Mouse (Mus musculus): ENCODE results near the gene Ggt6. TPM values are rescaled to one million over a fixed set of nuclear protein-coding genes. Genes with fewer than 3 reads are reported as not detected.

Ggt6 gene
- total RNA-seq, 2 experiments from 2014 or later = 0.80 to 3.4 TPM

DNA sequence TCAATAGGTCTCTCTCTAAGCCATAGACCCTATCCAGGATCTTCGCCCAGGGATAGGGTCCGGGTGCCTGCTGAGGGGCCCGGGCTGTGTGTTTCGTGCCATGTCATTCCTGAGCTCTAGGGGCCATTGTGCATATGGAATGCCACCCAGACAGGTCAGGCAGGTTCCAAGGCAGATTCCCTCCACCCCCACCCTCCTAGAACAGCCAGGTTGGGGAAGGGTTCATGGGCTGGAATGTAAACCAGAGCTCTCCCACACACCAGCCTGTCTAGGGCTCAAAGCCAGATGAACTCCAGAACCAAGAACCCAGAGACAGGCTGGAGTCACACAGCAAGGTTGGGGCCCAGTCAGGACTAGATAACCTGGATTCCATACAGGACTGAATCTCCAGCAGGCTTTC, 38.2 kb downstream of the Ggt6 start:
- no peak for DNase-seq (ENCODE audit: low spot score in 2 of 2)

DNA sequence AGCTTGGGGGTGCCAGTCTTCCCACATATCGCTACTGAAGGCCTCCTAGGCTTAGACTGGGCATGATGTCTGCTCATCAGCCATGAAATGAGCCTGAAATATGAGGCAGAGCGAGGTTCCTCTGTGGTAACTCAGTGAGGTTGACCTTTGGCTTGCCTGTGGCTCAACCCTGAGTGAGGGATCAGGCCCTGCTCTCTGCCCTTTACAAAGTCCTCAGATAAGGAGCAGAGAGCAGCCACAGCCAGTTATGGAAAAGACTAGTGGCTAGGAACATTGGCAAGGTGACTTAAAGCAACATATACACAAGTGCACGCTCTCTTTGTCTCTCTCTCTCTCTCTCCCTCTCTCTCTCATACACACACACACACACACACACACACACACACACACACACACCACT, 39.6 kb downstream of the Ggt6 start:
- DNase-seq (ENCODE audit: low spot score in 2 of 2) = no peak

DNA sequence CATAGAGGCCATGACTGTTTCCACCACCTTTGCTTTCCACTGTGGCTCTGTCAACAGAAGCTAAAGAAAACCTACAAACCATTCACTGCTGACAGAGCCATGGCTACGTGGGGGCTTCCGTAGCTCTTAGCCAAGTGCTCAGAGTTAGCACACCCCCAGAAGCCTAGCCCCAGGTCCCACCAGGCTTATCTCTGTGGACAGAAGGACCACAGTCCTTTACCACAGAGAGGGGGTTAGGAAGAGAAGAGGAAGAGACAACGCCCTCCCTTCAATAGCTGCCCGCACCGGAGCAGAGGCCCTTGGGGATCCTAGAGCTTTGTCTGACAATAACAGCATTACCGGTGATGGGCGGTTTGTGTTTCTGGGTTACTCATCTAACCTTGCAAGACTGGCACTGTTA, 40.1 kb downstream of the Ggt6 start:
- no peak for DNase-seq (ENCODE audit: low spot score in 2 of 2)

DNA sequence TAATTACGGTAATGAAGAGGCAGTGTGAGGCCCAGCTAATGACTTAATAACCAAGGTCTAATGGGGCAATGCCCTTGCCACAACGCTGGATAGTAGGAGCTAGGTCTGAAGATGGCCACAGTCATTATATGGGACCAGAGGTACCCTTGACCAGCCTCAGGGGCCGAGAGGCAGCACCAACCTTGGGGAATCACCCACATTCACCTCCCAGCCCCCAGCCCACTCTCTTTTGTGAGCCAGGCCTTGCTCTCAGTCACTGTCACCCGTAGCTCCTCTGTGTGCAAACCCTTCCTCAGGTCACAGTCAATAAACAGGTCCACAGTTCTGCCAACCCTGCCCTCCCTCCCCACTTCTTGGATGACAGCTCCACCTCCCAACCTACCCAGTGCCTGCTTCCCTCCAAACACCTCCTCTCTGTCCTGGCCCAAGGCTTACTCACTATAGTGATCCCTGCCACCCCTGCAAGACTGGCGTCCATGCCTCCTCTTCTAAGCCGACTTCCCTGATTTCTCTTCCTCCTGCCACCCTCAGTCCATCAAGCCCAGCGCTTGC, 40.8 kb downstream of the Ggt6 start:
- no peak for DNase-seq (ENCODE audit: low spot score in 2 of 2)

DNA sequence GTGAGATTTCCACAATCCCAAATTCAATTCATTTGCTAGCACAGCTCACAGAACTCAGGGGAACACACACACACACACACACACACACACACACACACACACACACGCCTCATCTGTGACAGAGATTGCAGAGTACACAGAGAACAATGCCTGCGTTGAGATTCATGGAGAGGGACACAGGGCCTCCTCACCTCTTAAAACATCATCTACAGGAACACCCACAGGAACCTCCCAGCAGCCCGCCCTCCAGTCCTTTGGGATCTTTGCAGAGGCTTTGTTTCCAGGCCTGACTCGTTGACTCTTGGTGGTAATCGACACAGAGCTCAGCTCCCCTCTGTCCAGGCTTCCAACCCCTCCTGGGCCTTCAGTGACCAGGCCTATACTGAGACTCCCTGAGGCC, 41.9 kb downstream of the Ggt6 start:
- DNase-seq (ENCODE audit: low spot score in 2 of 2) = no peak

DNA sequence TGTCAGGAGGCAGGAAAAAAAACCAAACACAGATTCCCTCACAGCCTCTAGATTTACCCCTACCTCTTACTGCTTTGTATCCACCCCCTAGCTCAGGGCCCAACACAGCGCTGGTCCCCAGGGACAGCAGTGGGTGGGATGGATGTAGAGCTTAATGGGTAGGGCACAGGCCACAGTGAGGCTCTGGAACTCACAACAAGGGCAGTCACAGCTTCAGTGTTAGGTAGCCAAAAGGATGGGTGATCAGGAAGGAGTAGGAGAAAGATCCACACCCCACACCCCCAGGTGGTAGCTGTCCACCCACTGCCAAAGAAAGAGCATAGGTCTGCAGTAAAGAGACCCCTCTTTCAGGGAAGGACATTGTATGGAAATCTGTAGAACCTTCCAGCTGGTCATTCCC, 42.3 kb downstream of the Ggt6 start:
- DNase-seq (ENCODE audit: low spot score in 2 of 2) = no peak

DNA sequence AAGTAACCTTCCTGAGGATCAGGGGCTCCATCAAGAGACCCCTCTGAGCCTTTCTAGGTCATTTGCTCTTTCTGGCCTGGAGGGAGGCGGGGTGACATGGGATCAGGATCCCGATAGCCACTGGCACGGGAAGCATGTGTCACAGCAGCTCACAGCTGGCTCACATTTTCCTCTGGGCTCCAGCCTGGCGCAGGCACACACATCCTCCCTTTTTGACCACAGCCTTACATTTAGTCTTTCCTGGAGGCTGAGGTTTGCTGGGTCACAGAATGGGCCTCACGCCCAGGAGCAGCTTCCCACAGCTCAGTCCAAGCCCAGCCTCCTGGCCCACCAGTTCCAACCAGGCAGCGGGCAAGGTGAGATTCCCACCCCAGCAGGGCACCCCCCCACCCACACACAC, 42.9 kb downstream of the Ggt6 start:
- no peak for DNase-seq (ENCODE audit: low spot score in 2 of 2)

DNA sequence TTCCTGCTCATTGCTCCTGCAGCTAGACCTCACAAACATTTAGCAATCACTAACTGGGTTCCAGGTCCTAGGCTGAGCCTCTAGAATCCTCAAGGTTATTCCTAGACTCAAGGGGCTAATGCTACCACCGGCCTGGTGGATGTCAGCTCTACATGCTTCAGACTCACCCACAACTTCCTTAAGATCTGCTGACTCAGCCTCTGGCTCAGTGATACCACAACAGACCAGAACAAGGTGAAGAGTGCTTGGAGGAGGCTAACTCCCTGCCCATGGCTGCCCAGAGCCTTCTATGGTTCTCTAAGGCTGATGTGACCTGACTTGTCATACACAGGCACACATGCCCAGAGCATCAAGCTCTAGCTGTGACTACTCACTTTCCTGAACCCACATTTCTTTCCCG, 44.2 kb downstream of the Ggt6 start:
- DNase-seq (ENCODE audit: low spot score in 2 of 2) = no peak

DNA sequence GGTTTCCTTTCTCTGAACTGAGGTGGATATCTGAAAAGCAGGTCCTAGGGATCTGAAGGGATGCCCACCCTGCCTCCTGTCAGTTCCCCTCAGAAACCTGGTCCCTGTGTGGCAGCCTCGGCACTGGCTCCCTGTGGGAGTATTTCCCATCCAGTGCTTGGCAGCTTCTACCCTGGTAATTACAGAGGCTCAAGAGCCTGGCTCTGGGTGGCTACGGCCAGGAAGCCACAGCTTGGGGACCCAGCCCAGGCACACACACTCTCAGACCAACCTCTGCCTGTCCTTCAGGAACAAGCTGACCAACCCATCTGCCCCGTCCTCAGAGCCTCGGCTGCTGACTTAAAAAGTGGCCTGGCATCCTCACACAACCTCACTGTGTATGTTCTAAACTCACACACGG, 46.0 kb downstream of the Ggt6 start:
- no peak for DNase-seq (ENCODE audit: low spot score in 2 of 2)

DNA sequence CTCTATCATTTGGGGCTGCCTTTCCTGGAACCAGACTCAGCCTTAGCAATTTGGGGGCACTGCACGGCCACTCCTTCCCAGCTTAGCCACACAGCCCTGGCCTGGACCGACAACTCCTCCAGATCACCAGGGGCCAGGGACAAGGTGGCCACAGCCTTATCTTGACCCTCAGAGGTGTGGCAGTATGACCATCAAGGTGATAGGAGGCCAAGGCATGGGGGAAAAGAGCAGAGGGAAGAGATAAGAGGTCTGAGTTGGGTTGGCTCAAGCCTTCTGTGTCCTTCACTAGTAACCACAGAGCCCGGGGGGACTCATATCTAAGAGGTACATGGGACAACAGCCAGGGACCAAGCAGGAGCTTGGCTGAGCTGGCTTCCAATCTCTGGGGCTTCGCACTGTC, 46.6 kb downstream of the Ggt6 start:
- no peak for DNase-seq (ENCODE audit: low spot score in 2 of 2)

DNA sequence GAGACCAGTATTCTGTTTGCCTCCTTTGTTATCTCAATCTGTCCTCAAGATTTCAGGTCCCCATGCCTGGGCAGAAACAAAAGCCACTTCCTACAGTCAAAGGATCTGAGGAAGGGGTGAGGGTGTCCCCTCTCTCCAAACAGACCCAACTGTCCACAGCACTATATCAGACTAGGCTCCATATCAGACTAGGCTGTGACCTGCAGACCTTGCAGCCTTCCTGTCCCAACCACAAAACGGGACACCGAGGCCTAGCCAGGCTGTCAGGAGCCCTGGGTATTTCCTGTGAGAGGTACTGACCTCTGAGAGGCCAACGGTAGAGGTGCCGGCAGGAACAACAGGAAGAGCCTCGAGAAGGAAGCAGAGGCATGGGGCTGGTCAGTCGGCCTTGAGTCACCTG, 49.2 kb downstream of the Ggt6 start:
- no peak for DNase-seq (ENCODE audit: low spot score in 2 of 2)

DNA sequence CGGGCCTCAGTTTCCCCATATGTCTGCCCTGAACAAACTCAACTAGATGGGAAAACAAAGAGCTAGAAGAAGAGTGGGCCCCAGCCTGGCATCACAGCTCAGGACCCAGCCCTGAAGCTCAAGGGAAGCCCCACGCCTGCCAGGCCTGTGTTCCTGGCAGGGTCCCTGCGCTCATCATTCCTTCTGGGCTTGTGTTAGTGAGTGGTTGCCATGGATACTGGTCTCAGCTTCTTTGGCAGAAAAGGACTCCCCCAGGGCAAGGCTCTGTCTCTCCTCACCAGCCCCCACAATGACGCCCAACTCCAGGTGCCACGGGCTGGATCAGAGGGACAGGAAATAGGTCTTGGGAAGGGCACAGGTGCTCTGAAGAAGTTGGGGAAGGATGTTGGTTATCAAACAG, 49.8 kb downstream of the Ggt6 start:
- DNase-seq (ENCODE audit: low spot score in 2 of 2) = no peak

DNA sequence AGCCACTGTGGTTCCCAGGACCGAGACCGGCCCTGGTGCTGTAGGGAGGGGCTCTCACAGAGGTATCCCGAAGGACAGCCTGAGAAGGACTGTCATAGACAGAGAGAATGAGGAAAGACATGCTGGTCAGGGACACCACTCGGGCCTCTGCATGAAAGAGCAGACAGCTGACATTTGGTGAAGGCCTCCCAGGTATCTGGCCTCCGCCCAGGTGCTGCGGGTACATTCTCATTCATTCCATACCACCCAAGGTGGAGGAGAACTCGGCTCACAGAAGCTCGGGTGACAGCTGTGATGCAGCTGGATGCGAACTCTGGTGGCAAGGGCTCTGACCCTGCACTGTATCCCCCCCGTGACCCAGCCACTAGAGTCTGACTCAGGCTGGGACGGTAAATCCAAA, 50.6 kb downstream of the Ggt6 start:
- no peak for DNase-seq (ENCODE audit: low spot score in 2 of 2)

DNA sequence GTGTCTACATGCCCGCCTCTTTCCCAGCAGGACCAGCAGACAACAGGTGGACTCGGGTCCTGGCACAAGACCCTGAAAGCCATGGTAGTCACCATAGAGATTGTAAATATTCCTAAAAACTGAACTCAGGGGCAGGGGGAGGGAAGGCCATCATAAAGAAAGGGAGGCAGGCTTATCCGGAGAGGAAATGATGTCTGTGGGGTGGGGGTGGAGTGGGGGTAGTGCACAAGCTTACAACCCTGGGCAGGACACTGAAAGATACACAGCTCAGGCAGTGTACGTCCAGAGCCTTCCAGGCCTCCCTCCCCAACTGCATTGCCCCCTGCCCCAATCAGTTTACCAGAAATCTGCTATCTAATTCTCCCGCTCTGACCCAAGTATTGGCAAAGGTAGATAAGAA, 51.8 kb downstream of the Ggt6 start:
- no peak for DNase-seq (ENCODE audit: low spot score in 2 of 2)

DNA sequence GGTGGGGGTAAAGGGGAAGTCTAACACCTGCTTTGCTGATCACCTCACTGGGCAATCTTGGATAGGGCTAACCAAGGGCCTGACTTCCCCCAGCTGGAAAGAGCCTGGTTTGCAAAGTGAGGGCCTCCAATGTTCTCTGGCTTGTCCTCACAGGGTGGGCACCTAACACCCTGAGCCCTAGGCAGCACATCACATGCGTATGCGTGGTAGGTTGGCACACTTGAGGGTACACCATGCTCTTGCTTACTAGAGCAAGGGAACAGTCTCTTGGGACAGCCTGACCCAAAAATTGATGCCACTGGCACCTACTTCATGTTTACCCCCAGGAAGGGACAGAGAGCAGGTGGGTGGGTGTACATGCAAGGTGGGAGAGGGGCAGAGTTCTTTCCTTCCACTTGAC, 52.4 kb downstream of the Ggt6 start:
- DNase-seq (ENCODE audit: low spot score in 2 of 2) = no peak

Small RNAs within 50 kb of the gene (microRNA-seq; reads per million reads assigned to microRNA genes)
- 0 reads per million in 2 experiments for gene Mir6338 (ENCODE audit: borderline number of aligned reads in 2 of 2)

Other genes starting within 250 kb of the Ggt6 start
- gene Gm43951, start 228.7 kb upstream of the Ggt6 start, total RNA-seq (2021) = under 1 TPM; 0.70 to 0.76 TPM
- 1 to 10 TPM; 5.6 to 6.6 TPM for gene 4933427D14Rik, start 228.1 kb upstream of the Ggt6 start, total RNA-seq (2021)
- gene Txndc17, start 228.0 kb upstream of the Ggt6 start, total RNA-seq (2021) = 10 to 100 TPM; 80.1 to 86.3 TPM
- 10 to 100 TPM; 11.2 to 12.3 TPM for gene Med31, start 219.9 kb upstream of the Ggt6 start, total RNA-seq (2021)
- not detected for gene Slc13a5, start 168.3 kb upstream of the Ggt6 start, total RNA-seq (2021)
- 10 to 100 TPM; 16.7 to 19.0 TPM for gene Xaf1, start 133.9 kb upstream of the Ggt6 start, total RNA-seq (2021)
- gene Fbxo39, start 121.1 kb upstream of the Ggt6 start, total RNA-seq (2021) = not detected
- gene Tekt1, start 73.1 kb upstream of the Ggt6 start, total RNA-seq (2021) = under 1 TPM; 0.20 to 0.26 TPM
- 1 to 10 TPM; 1.3 to 2.6 TPM for gene Smtnl2, start 23.8 kb upstream of the Ggt6 start, total RNA-seq (2021)
- 10 to 100 TPM; 75.1 to 86.3 TPM for gene Mybbp1a, start 5.8 kb downstream of the Ggt6 start, total RNA-seq (2021)
- gene Spns2, start 54.4 kb downstream of the Ggt6 start, total RNA-seq (2021) = 1 to 10 TPM; 2.7 to 3.7 TPM
- gene Spns3, start 115.0 kb downstream of the Ggt6 start, total RNA-seq (2021) = under 1 TPM in 1 of 2 experiments, not detected in 1; 0.22 TPM
- gene Ube2g1, start 171.8 kb downstream of the Ggt6 start, total RNA-seq (2021) = 10 to 100 TPM; 33.1 to 43.8 TPM

Measured in adrenal gland, adult 18-20 months (tissue).